Mouse (Mus musculus) embryonic fibroblast, embryonic 13.5 days (primary cell): Measurements from ENCODE around the gene Kat7.

Experiments used
- CTCF ChIP-seq: IDR thresholded peaks from 2 replicates; pipeline ENCODE4 v1.5.1; 2011; ENCODE audit warnings: mild to moderate bottlenecking, control low read depth, low read length, moderate library complexity, borderline replicate concordance; ENCODE audit not compliant: insufficient read depth
- POLR2A ChIP-seq: IDR thresholded peaks from 2 replicates; pipeline ENCODE4 v1.6.1; 2011; ENCODE audit warnings: low read depth, mild to moderate bottlenecking, control low read depth, low read length, moderate library complexity

- TF ChIP-seq CTCF (no peak), POLR2A (no peak)
Observed at GRCm38 (mm10) chr11:95333805-95334204, 23.8 kb upstream of the Kat7 start.
